Mouse (Mus musculus): ENCODE data around the gene Ccdc92b. TPM values are rescaled to one million over a fixed set of nuclear protein-coding genes. Genes with fewer than 3 reads are reported as not detected.

Gene Ccdc92b
- polyA plus RNA-seq, 1 experiment, result 0.58 TPM

- no peak for DNase-seq (ENCODE audit: low read depth, low spot score)
- 67% methylated on average over 5 of the region's 5 CpGs for WGBS
Measured at GRCm38 (mm10) chr11:74671839-74672238, 52.4 kb downstream of the Ccdc92b start.

- DNase-seq (ENCODE audit: low read depth, low spot score), result no peak
- WGBS, result 70% methylated on average over 6 of the region's 6 CpGs
Measured at GRCm38 (mm10) chr11:74672901-74673513, 53.6 kb downstream of the Ccdc92b start.

- no peak for DNase-seq (ENCODE audit: low read depth, low spot score)
- WGBS, result 61% methylated on average over 1 of the region's 1 CpGs
Measured at GRCm38 (mm10) chr11:74673561-74673960, 54.2 kb downstream of the Ccdc92b start.

GRCm38 (mm10) chr11:74674713-74675112 is 55.3 kb downstream of the Ccdc92b start:
- WGBS, result 95% methylated on average over 8 of the region's 8 CpGs
- DNase-seq (ENCODE audit: low read depth, low spot score), result no peak

- WGBS, result 79% methylated on average over 4 of the region's 4 CpGs
- no peak for DNase-seq (ENCODE audit: low read depth, low spot score)
Measured at GRCm38 (mm10) chr11:74675156-74675555, 55.8 kb downstream of the Ccdc92b start.

Other genes starting within 250 kb of the Ccdc92b start
- gene Rap1gap2, start 8.7 kb upstream of the Ccdc92b start, polyA plus RNA-seq (2012; rRNA removed), result 21.4 and 23.4 TPM in 2 replicates
- gene Cluh, start 29.9 kb downstream of the Ccdc92b start, polyA plus RNA-seq (2012; rRNA removed), result 72.5 and 87.3 TPM in 2 replicates
- 19.1 and 24.0 TPM in 2 replicates for gene Pafah1b1, start 105.1 kb downstream of the Ccdc92b start, polyA plus RNA-seq (2012; rRNA removed)
- 2.9 and 3.2 TPM in 2 replicates for gene Mettl16, start 151.2 kb downstream of the Ccdc92b start, polyA plus RNA-seq (2012; rRNA removed)
- 10.9 and 11.8 TPM in 2 replicates for gene Mnt, start 211.3 kb downstream of the Ccdc92b start, polyA plus RNA-seq (2012; rRNA removed)

All from large intestine, adult 2 months (tissue).